ENCODE assay signal across 10 mouse cellular contexts in the genomic region with DNA sequence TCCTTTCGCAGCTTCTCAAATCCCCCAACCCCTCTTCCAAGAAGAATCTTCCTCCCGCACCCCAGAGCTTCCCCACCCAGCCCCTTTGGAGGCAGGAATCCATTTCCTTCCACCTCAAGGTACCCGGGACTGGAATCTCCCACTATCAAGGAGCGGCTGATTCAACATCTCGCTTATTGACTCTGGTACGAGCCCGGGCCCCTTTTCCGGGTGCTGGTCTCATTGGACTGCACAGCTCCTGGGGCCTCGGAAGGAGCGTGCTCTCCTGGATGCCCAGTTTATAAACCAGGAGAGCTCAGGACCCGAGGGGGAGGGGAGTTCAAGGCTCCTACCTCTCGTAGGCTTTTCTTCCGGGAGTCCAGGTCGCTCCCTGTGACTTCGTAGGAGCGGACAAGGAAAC. TPM values are rescaled to one million over a fixed set of nuclear protein-coding genes. Genes with fewer than 3 reads are reported as not detected.
DNase-seq lines count a peak whose midpoint lies in the region; ATAC-seq and TF ChIP-seq lines count a peak whose summit lies in the region.
"Had no signal": no experiment of that assay in that cellular context is flagged by ENCODE, and none has a peak within 500 bp of the region (broad histone marks: within the 10 kb centered on the region; RNA-seq: fewer than 3 reads in every experiment).

No protein-coding gene starts in this region.

- no peak for ATAC-seq in lung, embryonic 14.5 days (ENCODE audit: insufficient read depth)
- ATAC-seq in forebrain, embryonic 11.5 days (replicated peaks; ENCODE audit: low FRiP score), result no peak
- 0 out of 2 replicates have a peak, but pooled peaks have one; percentile 11 for ATAC-seq in limb, embryonic 13.5 days (ENCODE audit: low FRiP score, low read depth)
- ATAC-seq in stomach, embryonic 14.5 days (ENCODE audit: insufficient number of reproducible peaks, insufficient read depth, low FRiP score, low read depth), result peak; percentile 86; the same call in 1 of the 2 replicates
- ATAC-seq in frontal cortex, adult (ENCODE audit: low TSS enrichment), result no peak

- TF ChIP-seq CTCF in lung, embryonic 14.5 days (IDR thresholded peaks at IDR 0.05; ENCODE audit: low read depth), result no peak

- H3K27ac ChIP-seq in lung, embryonic 14.5 days (ENCODE audit: low read depth), result no peak overlapping the region
- H3K27ac ChIP-seq in forebrain, embryonic 11.5 days (ENCODE audit: low read depth, low read length), result no peak overlapping the region
- no peak overlapping the region for H3K27ac ChIP-seq in limb, embryonic 13.5 days
- peak overlapping the region; percentile 21; the same call in 1 of the 2 replicates for H3K27ac ChIP-seq in stomach, embryonic 14.5 days (ENCODE audit: low read length)

- DNase-seq in lung, embryonic 14.5 days, result peak; percentile 37
- no peak for DNase-seq in lung, postnatal 14 days
- DNase-seq in forebrain, embryonic 11.5 days (ENCODE audit: low spot score), result no peak
- DNase-seq in thymus, postnatal 14 days, result no peak
- DNase-seq in thymus, postnatal 36 days, result no peak
- DNase-seq: cerebellum, postnatal 25 days; right cerebral cortex, postnatal 4 days had no signal

- peak overlapping the region; percentile 41 for H3K4me3 ChIP-seq in lung, embryonic 14.5 days (ENCODE audit: low read depth, low read length)
- peak overlapping the region; percentile 32 for H3K4me3 ChIP-seq in forebrain, embryonic 11.5 days (ENCODE audit: low read depth, low read length)
- H3K4me3 ChIP-seq in limb, embryonic 13.5 days, result peak overlapping the region; percentile 50
- peak overlapping the region; percentile 26 for H3K4me3 ChIP-seq in stomach, embryonic 14.5 days (ENCODE audit: low read depth, low read length)

- H3K9ac ChIP-seq in lung, embryonic 14.5 days, result peak overlapping the region; percentile 46
- H3K9ac ChIP-seq in forebrain, embryonic 11.5 days (ENCODE audit: low read length), result peak overlapping the region; percentile 51
- H3K9ac ChIP-seq in limb, embryonic 13.5 days, result peak overlapping the region; percentile 56; the same call in 1 of the 2 replicates
- H3K9ac ChIP-seq in stomach, embryonic 14.5 days (replicated peaks; ENCODE audit: low read depth, low read length), result no peak overlapping the region

- H3K27me3 ChIP-seq in lung, embryonic 14.5 days (ENCODE audit: insufficient read depth, low read length), result peaks cover 30% of the 10 kb centered on the region
- H3K27me3 ChIP-seq in forebrain, embryonic 11.5 days (ENCODE audit: control insufficient read depth, insufficient read depth, low read length), result peaks cover 10% of the 10 kb centered on the region
- H3K27me3 ChIP-seq in limb, embryonic 13.5 days, result peaks cover 44% of the 10 kb centered on the region
- no peaks in the 10 kb centered on the region for H3K27me3 ChIP-seq in stomach, embryonic 14.5 days (ENCODE audit: control insufficient read depth, insufficient read depth, low read length)

- no peaks in the 10 kb centered on the region for H3K36me3 ChIP-seq in lung, embryonic 14.5 days (ENCODE audit: insufficient read depth)
- no peaks in the 10 kb centered on the region for H3K36me3 ChIP-seq in forebrain, embryonic 11.5 days (ENCODE audit: control insufficient read depth, insufficient read depth, low read length)
- H3K36me3 ChIP-seq in limb, embryonic 13.5 days, result no peaks in the 10 kb centered on the region
- H3K36me3 ChIP-seq in stomach, embryonic 14.5 days (ENCODE audit: control insufficient read depth, insufficient read depth, low read length), result no peaks in the 10 kb centered on the region

- H3K4me1 ChIP-seq in lung, embryonic 14.5 days (ENCODE audit: insufficient read depth), result no peaks in the 10 kb centered on the region
- 0 out of 2 replicates have a peak, but pooled peaks cover 9% of the 10 kb centered on the region for H3K4me1 ChIP-seq in forebrain, embryonic 11.5 days (replicated peaks; ENCODE audit: control insufficient read depth, insufficient read depth, low read length)
- peaks cover 13% of the 10 kb centered on the region for H3K4me1 ChIP-seq in limb, embryonic 13.5 days
- no peaks in the 10 kb centered on the region for H3K4me1 ChIP-seq in stomach, embryonic 14.5 days (ENCODE audit: control insufficient read depth, insufficient read depth, low read length)

- H3K4me2 ChIP-seq in lung, embryonic 14.5 days, result peak overlapping the region; percentile 81
- H3K4me2 ChIP-seq in forebrain, embryonic 11.5 days (ENCODE audit: low read depth, low read length, severe bottlenecking), result peak overlapping the region; percentile 60
- H3K4me2 ChIP-seq in limb, embryonic 13.5 days (replicated peaks), result peak overlapping the region; percentile 89
- H3K4me2 ChIP-seq in stomach, embryonic 14.5 days (replicated peaks; ENCODE audit: low read depth, low read length), result peak overlapping the region; percentile 48

- 2% methylated on average over 16 of the region's 16 CpGs for WGBS in lung, embryonic 14.5 days
- WGBS in forebrain, embryonic 11.5 days, result 1% methylated on average over 16 of the region's 16 CpGs
- WGBS in limb, embryonic 13.5 days, result 2% methylated on average over 16 of the region's 16 CpGs
- 5% methylated on average over 16 of the region's 16 CpGs for WGBS in stomach, embryonic 14.5 days

- no peaks in the 10 kb centered on the region for H3K9me3 ChIP-seq in lung, embryonic 14.5 days (ENCODE audit: low read depth, low read length)
- no peaks in the 10 kb centered on the region for H3K9me3 ChIP-seq in forebrain, embryonic 11.5 days (ENCODE audit: control insufficient read depth, low read length)
- H3K9me3 ChIP-seq in limb, embryonic 13.5 days, result 0 out of 2 replicates have a peak, but pooled peaks cover 4% of the 10 kb centered on the region
- H3K9me3 ChIP-seq in stomach, embryonic 14.5 days (ENCODE audit: control insufficient read depth, low read depth, low read length), result no peaks in the 10 kb centered on the region

RNA-seq across cellular contexts. Expression of gene Ncmap, which starts 0.5 kb away (rescaled TPM):
- polyA plus RNA-seq in lung, embryonic 14.5 days (2014; fragmentation: Nextera tagmentation; extraction: Ambion mirVana), result 4.6 and 6.9 TPM in 2 replicates
- 0.20 and 0.43 TPM in 2 replicates for polyA plus RNA-seq in forebrain, embryonic 11.5 days (2014; fragmentation: Nextera tagmentation; extraction: Ambion mirVana)
- polyA plus RNA-seq in limb, embryonic 13.5 days (2015; fragmentation: Nextera tagmentation; extraction: Ambion mirVana), result 12.0 and 12.2 TPM in 2 replicates
- 21.1 and 23.4 TPM in 2 replicates for polyA plus RNA-seq in stomach, embryonic 14.5 days (2014; fragmentation: Nextera tagmentation; extraction: Ambion mirVana)

RNA-seq across cellular contexts. Expression of gene Rcan3, which starts 36.1 kb away (rescaled TPM):
- 14.0 and 14.1 TPM in 2 replicates for polyA plus RNA-seq in lung, embryonic 14.5 days (2014; fragmentation: Nextera tagmentation; extraction: Ambion mirVana)
- 12.7 and 14.1 TPM in 2 replicates for polyA plus RNA-seq in forebrain, embryonic 11.5 days (2014; fragmentation: Nextera tagmentation; extraction: Ambion mirVana)
- 13.5 and 15.6 TPM in 2 replicates for polyA plus RNA-seq in limb, embryonic 13.5 days (2015; fragmentation: Nextera tagmentation; extraction: Ambion mirVana)
- 17.7 and 19.0 TPM in 2 replicates for polyA plus RNA-seq in stomach, embryonic 14.5 days (2014; fragmentation: Nextera tagmentation; extraction: Ambion mirVana)

RNA-seq across cellular contexts. Expression of gene Srrm1, which starts 44.4 kb away (rescaled TPM):
- polyA plus RNA-seq in lung, embryonic 14.5 days (2014; fragmentation: Nextera tagmentation; extraction: Ambion mirVana), result 201 and 224 TPM in 2 replicates
- polyA plus RNA-seq in forebrain, embryonic 11.5 days (2014; fragmentation: Nextera tagmentation; extraction: Ambion mirVana), result 212 and 241 TPM in 2 replicates
- 295 and 303 TPM in 2 replicates for polyA plus RNA-seq in limb, embryonic 13.5 days (2015; fragmentation: Nextera tagmentation; extraction: Ambion mirVana)
- 250 and 259 TPM in 2 replicates for polyA plus RNA-seq in stomach, embryonic 14.5 days (2014; fragmentation: Nextera tagmentation; extraction: Ambion mirVana)

Comparison
In these comparisons a context has a peak if more than half of its experiments do, and no peak if none do; other contexts are left out.
1. ATAC-seq: peak in limb, embryonic 13.5 days (single experiment) and stomach, embryonic 14.5 days (single experiment); none in lung, embryonic 14.5 days (single experiment), forebrain, embryonic 11.5 days (single experiment) and frontal cortex, adult (single experiment).
2. Peak in every context shown above with its lines, with median percentiles within 50 percentile points of each other: H3K4me2 ChIP-seq and H3K4me3 ChIP-seq.